Mouse (Mus musculus) urinary bladder, adult 18-20 months (tissue): ENCODE results near the gene Ubr4.

Source experiments
- DNase-seq, 2 experiments: peaks; one replicate each; pipeline ENCODE4 v3.0.0; 2022; ENCODE audit warnings: low spot score in 2 of 2, mixed read lengths in 2 of 2

Gene Ubr4

DNA sequence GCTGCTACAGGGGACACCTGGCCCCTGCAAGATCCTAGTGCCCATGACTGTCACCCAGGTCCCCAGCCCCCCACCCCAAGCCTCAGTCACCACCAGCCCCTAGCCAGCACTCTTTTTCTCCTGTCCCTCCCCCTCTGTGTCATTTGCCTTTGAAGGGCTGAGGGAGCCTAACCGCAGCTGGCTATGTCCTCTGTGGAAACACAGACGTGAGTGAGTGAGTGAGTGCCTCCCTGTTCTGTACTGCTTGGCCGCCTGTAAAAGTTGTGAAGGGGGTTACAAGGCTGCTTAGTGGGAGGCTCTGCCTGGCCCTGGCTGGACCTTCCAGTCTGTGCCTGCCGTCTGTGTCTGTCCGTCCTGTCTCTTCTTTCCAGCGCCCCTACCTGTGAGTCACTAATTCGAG, 183.3 kb downstream of the Ubr4 start:
- DNase-seq, result no peak

GRCm38 (mm10) chr4:139536706-139537105, 184.3 kb downstream of the Ubr4 start:
- no peak for DNase-seq
